Mouse (Mus musculus) hindbrain, embryonic 15.5 days (tissue): Measurements from ENCODE around the gene Ucp2. TPM values are rescaled to one million over a fixed set of nuclear protein-coding genes. Genes with fewer than 3 reads are reported as not detected.

ENCODE experiments used
- ATAC-seq: fragments of 200-750 bp; cut with Nextera tagmentation; 2 replicates; pipeline ENCODE4 v1.8.0; 2017; ENCODE audit warnings: low read depth, moderate number of reproducible peaks, moderate TSS enrichment; ENCODE audit not compliant: low FRiP score
- H3K27ac ChIP-seq: fragments of 300-500 bp; sonication (generic); replicated peaks from 2 replicates; pipeline ENCODE4 v1.5.1; 2015; ENCODE audit warnings: mild to moderate bottlenecking, inconsistent platforms
- H3K27me3 ChIP-seq: fragments of 300-500 bp; sonication (generic); 2 replicates; pipeline ENCODE4 v1.6.1; 2015; ENCODE audit warnings: control low read depth, inconsistent platforms
- H3K36me3 ChIP-seq: fragments of 300-500 bp; sonication (generic); 2 replicates; pipeline ENCODE4 v1.6.1; 2015; ENCODE audit warnings: control low read depth, inconsistent platforms
- H3K4me1 ChIP-seq: fragments of 300-500 bp; sonication (generic); replicated peaks from 2 replicates; pipeline ENCODE4 v1.6.1; 2015; ENCODE audit warnings: control low read depth, inconsistent platforms
- H3K4me2 ChIP-seq: fragments of 300-500 bp; sonication (generic); 2 replicates; pipeline ENCODE4 v1.6.1; 2015; ENCODE audit warnings: moderate library complexity, mild to moderate bottlenecking, inconsistent platforms
- H3K4me3 ChIP-seq: fragments of 300-500 bp; sonication (generic); 2 replicates; pipeline ENCODE4 v1.5.1; 2015; ENCODE audit warnings: mild to moderate bottlenecking, inconsistent platforms
- H3K9ac ChIP-seq: fragments of 300-500 bp; sonication (generic); 2 replicates; pipeline ENCODE4 v1.6.1; 2015; ENCODE audit warnings: inconsistent platforms
- H3K9me3 ChIP-seq: fragments of 300-500 bp; sonication (generic); 2 replicates; pipeline ENCODE4 v1.6.1; 2016; ENCODE audit warnings: control low read depth, inconsistent platforms
- WGBS: fragments of 180-500 bp; shearing (Covaris S2); methylation state at CpG from one replicate; pipeline ENCODE4 v1.1.7; 2015; 5-methylcytosine and 5-hydroxymethylcytosine counted together
- polyA plus RNA-seq: library from polyadenylated mRNA; unstranded; fragments of >200 nt; fragmentation: Nextera tagmentation; extraction: Ambion mirVana; gene quantifications from 2 replicates; pipeline ENCODE4 v1.2.1, GENCODE M21; 2015

The Ucp2 gene
- polyA plus RNA-seq, 1 experiment from 2014 or later = 81.8 TPM

- peaks cover 45% of the 10 kb centered on the region for H3K4me1 ChIP-seq
- H3K9ac ChIP-seq = no peak overlapping the region
- H3K27me3 ChIP-seq = no peaks in the 10 kb centered on the region
- no peak for ATAC-seq
- H3K4me3 ChIP-seq = no peak overlapping the region
- peak overlapping the region; percentile 79; the same call in 1 of the 2 replicates for H3K27ac ChIP-seq
- H3K4me2 ChIP-seq = no peak overlapping the region
- 97% methylated on average over 9 of the region's 9 CpGs for WGBS
- H3K36me3 ChIP-seq = no peaks in the 10 kb centered on the region
- H3K9me3 ChIP-seq = no peaks in the 10 kb centered on the region
These were observed 3.7 kb downstream of the Ucp2 start for GRCm38 (mm10) chr7:100496791-100497190.

DNA sequence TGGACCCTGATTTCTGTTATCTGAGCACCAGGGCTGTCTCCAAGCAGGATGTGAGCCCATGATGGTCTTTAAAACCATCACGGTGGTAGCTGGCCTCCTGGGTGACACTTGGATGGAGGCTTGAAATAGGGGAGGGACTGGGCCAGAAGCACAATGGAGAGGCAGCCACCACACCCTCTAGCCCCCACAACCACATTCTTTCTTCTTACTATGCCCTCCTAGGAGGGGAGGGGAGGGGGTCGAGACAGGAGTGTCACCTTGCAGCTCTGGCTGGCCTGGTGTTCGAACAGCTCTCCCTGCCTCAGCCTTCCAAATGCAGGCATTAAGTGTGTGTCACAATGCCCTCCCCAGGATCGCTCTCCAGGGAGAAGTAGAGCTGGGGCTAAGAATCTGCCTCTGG, 4.3 kb downstream of the Ucp2 start:
- Histone ChIP-seq H3K9me3 (no peaks in the 10 kb centered on the region), H3K36me3 (no peaks in the 10 kb centered on the region), H3K27ac (no peak overlapping the region), H3K4me1 (peaks cover 42% of the 10 kb centered on the region), H3K9ac (no peak overlapping the region), H3K27me3 (no peaks in the 10 kb centered on the region), H3K4me3 (no peak overlapping the region), H3K4me2 (no peak overlapping the region)
- WGBS = 75% methylated on average over 4 of the region's 4 CpGs
- no peak for ATAC-seq

DNA sequence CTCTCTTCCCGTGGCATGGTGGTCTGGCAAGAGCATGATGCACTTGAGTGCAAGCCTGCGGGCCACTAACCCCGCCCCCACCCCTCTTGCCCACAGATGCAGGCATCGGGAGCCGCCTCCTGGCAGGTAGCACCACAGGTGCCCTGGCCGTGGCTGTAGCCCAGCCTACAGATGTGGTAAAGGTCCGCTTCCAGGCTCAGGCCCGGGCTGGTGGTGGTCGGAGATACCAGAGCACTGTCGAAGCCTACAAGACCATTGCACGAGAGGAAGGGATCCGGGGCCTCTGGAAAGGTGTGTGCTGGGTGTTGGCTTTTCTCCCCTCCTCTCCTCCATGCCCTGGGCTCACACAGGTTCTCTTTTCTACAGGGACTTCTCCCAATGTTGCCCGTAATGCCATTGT, 4.8 kb downstream of the Ucp2 start:
- Histone ChIP-seq H3K4me3 (no peak overlapping the region), H3K27me3 (no peaks in the 10 kb centered on the region), H3K36me3 (no peaks in the 10 kb centered on the region), H3K4me1 (peaks cover 37% of the 10 kb centered on the region), H3K27ac (no peak overlapping the region), H3K4me2 (no peak overlapping the region), H3K9ac (no peak overlapping the region), H3K9me3 (no peaks in the 10 kb centered on the region)
- no peak for ATAC-seq
- WGBS = 92% methylated on average over 13 of the region's 13 CpGs

DNA sequence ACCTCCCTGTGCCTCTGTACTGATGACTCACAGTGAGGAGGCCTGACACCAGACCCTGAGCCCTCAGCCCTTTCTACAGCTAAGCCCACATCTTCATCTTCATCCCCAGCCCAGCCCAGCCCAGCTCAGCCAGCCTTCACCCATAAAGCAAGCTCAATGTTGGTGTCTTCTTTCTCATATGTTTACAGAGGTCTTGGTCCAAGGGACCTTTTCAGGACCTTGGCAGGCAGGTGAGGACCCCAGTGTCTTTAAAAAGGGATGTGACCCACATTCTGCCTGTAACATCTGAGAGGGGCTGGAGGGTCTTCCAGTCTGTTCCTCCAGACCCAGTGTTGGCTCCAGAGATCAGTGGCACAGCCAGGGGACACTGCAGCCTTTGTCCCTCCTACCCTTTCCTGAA, 6.3 kb downstream of the Ucp2 start:
- no peak overlapping the region for H3K4me2 ChIP-seq
- peaks cover 22% of the 10 kb centered on the region for H3K4me1 ChIP-seq
- no peak overlapping the region for H3K27ac ChIP-seq
- H3K36me3 ChIP-seq = no peaks in the 10 kb centered on the region
- ATAC-seq = no peak
- H3K9me3 ChIP-seq = no peaks in the 10 kb centered on the region
- H3K4me3 ChIP-seq = no peak overlapping the region
- no peaks in the 10 kb centered on the region for H3K27me3 ChIP-seq
- no peak overlapping the region for H3K9ac ChIP-seq

- Histone ChIP-seq H3K27ac (no peak overlapping the region), H3K4me1 (peaks cover 14% of the 10 kb centered on the region), H3K36me3 (no peaks in the 10 kb centered on the region), H3K4me3 (no peak overlapping the region), H3K9me3 (no peaks in the 10 kb centered on the region), H3K4me2 (no peak overlapping the region), H3K27me3 (no peaks in the 10 kb centered on the region), H3K9ac (no peak overlapping the region)
- no peak for ATAC-seq
- WGBS = 62% methylated on average over 16 of the region's 16 CpGs
These were observed 7.3 kb downstream of the Ucp2 start for GRCm38 (mm10) chr7:100500276-100500977.

DNA sequence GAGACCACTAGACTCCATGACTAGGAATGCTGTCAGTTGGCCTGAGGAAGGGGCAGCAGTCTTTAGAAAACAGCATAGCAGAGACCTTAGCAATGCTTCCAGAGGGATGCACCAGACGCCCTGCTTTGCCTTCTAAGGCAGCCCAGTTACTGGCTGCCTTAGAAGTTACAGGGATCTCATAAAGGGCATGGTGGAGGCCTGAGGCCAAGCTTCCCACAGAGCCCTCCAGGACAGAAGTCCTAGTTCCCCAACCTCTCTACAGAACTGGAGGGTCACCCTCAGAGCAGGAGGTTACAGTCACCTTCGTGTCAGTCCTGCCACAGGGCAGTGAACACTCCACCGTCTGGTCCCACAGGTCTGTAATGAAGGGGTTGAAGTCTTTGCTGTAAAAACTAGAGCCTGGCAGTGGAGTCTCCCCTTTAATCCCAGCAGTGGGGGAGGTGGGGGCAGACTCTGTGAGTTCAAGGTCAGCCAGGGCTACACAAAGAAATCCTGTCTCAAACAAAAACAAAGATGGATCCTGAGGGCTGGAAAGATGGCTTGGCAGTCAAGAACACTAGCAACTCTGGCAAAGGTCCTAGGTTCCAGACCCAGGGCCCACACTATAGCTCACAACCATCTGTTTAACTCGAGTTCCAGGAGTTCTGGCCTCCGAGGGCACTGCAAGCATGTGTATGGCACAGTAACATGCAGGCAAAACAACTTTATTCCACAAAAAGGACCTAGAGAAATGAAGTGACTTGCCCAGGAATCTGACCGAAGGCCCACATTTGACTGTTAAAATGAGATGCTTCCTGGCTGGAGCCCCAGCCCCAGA, 8.1 kb downstream of the Ucp2 start:
- no peak overlapping the region for H3K27ac ChIP-seq
- ATAC-seq = no peak
- H3K9me3 ChIP-seq = no peaks in the 10 kb centered on the region
- no peaks in the 10 kb centered on the region for H3K27me3 ChIP-seq
- H3K4me1 ChIP-seq = peaks cover 6% of the 10 kb centered on the region
- H3K36me3 ChIP-seq = no peaks in the 10 kb centered on the region
- no peak overlapping the region for H3K9ac ChIP-seq
- no peak overlapping the region for H3K4me2 ChIP-seq
- H3K4me3 ChIP-seq = no peak overlapping the region
- WGBS = 70% methylated on average over 6 of the region's 6 CpGs

GRCm38 (mm10) chr7:100501844-100502373, 8.8 kb downstream of the Ucp2 start:
- Histone ChIP-seq H3K27me3 (no peaks in the 10 kb centered on the region), H3K27ac (no peak overlapping the region), H3K4me3 (no peak overlapping the region), H3K4me1 (no peaks in the 10 kb centered on the region), H3K36me3 (no peaks in the 10 kb centered on the region), H3K4me2 (no peak overlapping the region), H3K9ac (no peak overlapping the region), H3K9me3 (no peaks in the 10 kb centered on the region)
- 62% methylated on average over 2 of the region's 2 CpGs for WGBS
- no peak for ATAC-seq

- Histone ChIP-seq H3K4me3 (no peak overlapping the region), H3K36me3 (no peaks in the 10 kb centered on the region), H3K27me3 (no peaks in the 10 kb centered on the region), H3K4me2 (no peak overlapping the region), H3K4me1 (no peaks in the 10 kb centered on the region), H3K9me3 (no peaks in the 10 kb centered on the region), H3K27ac (no peak overlapping the region), H3K9ac (no peak overlapping the region)
- ATAC-seq = no peak
- 86% methylated on average over 7 of the region's 7 CpGs for WGBS
These were observed 9.3 kb downstream of the Ucp2 start for GRCm38 (mm10) chr7:100502374-100502922.

DNA sequence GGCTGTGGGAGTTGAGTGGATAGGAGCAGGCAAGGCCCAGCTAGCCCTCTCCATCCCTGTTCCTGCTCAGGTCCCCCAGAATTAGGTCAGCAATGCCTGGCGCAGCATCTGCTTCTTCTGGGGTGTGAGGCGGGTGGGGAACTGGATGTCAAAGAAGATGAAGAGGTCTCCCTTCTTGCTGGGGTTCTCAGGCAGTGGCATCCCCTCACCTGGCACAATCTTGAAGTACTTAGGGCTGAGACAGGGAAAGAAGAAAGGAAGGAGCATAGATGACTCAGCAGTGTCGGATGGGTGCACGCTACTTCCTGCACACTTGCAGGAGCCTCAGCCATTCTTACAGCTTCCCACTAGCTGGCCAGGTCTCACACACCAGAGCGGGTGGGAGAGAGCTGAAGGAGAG, 9.9 kb downstream of the Ucp2 start:
- Histone ChIP-seq H3K9ac (no peak overlapping the region), H3K27me3 (no peaks in the 10 kb centered on the region), H3K36me3 (no peaks in the 10 kb centered on the region), H3K27ac (no peak overlapping the region), H3K9me3 (no peaks in the 10 kb centered on the region), H3K4me3 (no peak overlapping the region), H3K4me2 (no peak overlapping the region), H3K4me1 (no peaks in the 10 kb centered on the region)
- no peak for ATAC-seq
- 93% methylated on average over 5 of the region's 5 CpGs for WGBS

GRCm38 (mm10) chr7:100504740-100505487, 11.8 kb downstream of the Ucp2 start:
- 87% methylated on average over 13 of the region's 13 CpGs for WGBS
- no peak for ATAC-seq
- Histone ChIP-seq H3K27me3 (no peaks in the 10 kb centered on the region), H3K4me1 (no peaks in the 10 kb centered on the region), H3K9me3 (no peaks in the 10 kb centered on the region), H3K9ac (no peak overlapping the region), H3K27ac (no peak overlapping the region), H3K4me3 (no peak overlapping the region), H3K4me2 (no peak overlapping the region), H3K36me3 (no peaks in the 10 kb centered on the region)

GRCm38 (mm10) chr7:100506494-100506893, 13.4 kb downstream of the Ucp2 start:
- no peak; the same call in 1 of the 2 replicates for ATAC-seq
- no peak overlapping the region for H3K4me3 ChIP-seq
- no peaks in the 10 kb centered on the region for H3K9me3 ChIP-seq
- H3K4me2 ChIP-seq = no peak overlapping the region
- H3K27me3 ChIP-seq = no peaks in the 10 kb centered on the region
- no peaks in the 10 kb centered on the region for H3K36me3 ChIP-seq
- 86% methylated on average over 4 of the region's 4 CpGs for WGBS
- no peaks in the 10 kb centered on the region for H3K4me1 ChIP-seq
- no peak overlapping the region for H3K27ac ChIP-seq
- no peak overlapping the region for H3K9ac ChIP-seq

GRCm38 (mm10) chr7:100508670-100509069, 15.5 kb downstream of the Ucp2 start:
- Histone ChIP-seq H3K27ac (no peak overlapping the region), H3K36me3 (no peaks in the 10 kb centered on the region), H3K4me2 (no peak overlapping the region), H3K9me3 (no peaks in the 10 kb centered on the region), H3K4me1 (no peaks in the 10 kb centered on the region), H3K4me3 (no peak overlapping the region), H3K27me3 (no peaks in the 10 kb centered on the region), H3K9ac (no peak overlapping the region)
- 75% methylated on average over 3 of the region's 3 CpGs for WGBS
- no peak for ATAC-seq
